Mouse (Mus musculus): ENCODE results near the gene Gm11549.

Gene Gm11549

DNA sequence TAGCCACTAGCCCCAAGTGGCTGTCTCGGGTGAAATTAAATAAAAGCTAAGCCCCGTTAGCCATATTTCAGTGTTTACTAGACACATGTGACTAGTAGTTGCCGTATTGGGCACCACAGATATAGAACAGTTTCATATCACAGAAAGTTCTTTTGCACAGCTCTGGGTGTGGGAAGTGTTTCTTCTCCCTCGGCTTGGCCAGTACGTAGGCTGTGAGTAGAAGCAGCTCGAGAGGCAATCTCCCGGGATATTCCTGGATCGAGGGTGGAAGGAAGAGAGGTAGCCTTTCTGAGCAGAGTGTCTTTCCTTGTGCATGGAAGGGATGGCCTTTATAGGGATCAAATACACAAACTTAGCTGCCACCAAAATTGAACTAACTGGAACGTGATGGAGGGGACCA is 5.4 kb downstream of the Gm11549 start:
- no peak for DNase-seq (ENCODE audit: low spot score in 2 of 2)

DNA sequence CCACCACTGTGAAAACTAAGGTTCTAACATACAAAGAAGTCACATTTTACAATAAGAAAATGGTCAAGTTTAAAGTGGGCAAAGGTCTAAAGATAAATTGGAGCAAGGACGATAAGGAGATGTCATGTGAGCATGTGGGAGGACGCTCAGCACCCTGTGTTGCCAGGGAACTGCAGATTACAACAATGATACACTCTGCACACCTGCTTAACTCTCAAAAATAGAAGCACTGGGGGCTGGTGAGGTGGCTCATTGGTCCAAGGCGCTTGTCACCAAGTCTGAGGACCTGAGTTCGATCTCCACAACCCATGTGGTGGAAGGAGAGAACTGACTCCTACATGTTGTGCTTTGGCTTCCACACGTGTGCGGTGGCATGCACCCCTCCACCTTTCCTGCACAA is 10.1 kb downstream of the Gm11549 start:
- no peak for DNase-seq (ENCODE audit: low spot score in 2 of 2)

DNA sequence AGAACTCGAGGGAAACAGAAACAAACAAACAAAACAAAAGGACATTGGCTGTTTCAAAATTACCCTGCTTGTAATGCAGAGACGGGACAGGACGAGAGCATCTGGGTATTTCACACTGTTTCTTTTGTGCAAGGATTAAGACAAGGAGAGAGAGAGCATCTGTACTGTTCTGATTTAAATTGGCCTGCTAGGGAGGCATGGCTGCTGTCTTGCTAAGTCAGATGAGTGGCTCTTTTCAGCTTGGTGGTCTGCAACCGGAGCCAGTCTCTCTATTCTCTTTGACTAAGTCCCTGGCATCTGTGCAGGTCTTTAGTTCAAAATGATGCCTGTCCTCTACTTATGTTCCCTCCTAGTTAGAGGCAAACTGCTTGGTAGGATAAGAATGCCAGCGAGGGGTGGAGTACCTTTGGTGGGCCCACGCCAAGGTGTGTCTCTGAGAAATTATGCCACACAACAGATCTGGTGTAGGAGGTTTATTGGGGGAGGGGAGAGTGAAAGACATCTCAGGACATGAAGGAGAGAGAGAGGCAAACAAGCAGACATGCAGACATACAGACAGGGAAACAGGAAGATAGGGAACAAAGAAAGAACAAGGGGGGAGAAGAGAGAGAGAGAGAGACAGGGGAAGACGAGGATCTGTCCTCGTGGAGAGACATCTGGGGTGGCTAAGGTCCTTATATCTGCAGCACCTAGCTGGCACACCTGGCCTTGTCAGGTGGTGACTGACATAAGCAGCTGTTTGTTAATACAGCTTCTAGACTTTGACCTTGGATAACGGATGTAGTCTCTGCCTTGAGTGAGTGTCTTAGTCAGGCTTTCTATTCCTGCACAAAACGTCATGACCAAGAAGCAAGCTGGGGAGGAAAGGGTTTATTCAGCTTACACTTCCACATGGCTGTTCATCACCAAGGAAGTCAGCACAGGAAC is 15.5 kb downstream of the Gm11549 start:
- DNase-seq (ENCODE audit: low spot score in 2 of 2): no peak

DNA sequence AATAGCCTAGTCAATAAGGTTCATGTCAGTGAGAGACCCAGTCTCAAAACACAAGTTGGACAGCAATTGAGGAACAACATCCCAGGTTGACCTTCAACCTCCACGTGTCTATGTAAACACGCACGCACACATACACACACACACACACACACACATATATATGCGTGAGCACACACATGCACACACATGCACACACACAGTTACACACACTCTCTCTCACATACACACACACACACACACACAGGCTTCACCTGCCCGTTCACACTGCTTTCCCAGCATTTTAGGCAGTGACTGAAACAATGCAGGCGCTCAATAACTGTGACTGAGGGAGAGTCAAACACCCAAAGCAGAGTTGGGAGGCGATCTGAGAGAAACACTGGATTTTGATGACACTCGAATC is 16.3 kb downstream of the Gm11549 start:
- no peak for DNase-seq (ENCODE audit: low spot score in 2 of 2)

DNA sequence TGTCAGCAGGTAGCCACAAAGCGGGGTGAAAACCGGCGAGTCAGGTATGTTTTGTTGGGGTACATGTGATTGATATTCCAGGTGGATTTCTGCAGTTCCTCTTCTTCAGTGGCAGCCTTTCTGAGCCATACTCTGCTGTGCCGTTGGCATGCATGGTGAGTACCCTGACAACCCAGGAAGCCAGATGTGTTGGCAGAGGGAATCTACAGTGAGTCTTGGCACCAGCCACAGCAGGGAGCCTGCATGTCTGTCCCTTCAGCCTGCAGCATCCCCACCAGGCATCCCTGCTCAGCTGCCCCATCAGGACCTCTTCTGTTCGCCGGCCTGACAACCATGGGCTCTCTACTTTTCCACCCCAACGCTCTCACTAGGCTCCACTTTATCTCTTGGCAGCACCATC is 20.1 kb downstream of the Gm11549 start:
- DNase-seq (ENCODE audit: low spot score in 2 of 2): no peak

DNA sequence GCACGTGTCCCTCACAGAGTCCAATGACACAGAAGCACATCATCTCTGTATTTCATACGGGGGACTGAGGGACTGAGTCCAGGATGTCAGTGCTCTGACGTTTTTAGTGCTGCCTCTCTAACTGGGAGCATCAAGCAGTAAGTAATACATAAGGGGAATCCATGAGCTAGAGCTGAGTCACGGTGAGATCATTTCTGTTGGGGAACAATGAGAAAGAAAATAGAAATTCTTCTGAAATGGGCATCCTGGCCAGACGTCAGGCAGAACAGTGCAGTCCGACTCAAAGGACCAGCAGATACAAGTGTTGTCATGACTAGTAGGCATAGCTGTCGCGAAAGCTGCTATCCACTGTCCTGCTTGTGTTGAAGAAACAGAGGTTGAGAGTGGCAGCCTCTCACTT is 20.6 kb downstream of the Gm11549 start:
- DNase-seq (ENCODE audit: low spot score in 2 of 2): no peak

DNA sequence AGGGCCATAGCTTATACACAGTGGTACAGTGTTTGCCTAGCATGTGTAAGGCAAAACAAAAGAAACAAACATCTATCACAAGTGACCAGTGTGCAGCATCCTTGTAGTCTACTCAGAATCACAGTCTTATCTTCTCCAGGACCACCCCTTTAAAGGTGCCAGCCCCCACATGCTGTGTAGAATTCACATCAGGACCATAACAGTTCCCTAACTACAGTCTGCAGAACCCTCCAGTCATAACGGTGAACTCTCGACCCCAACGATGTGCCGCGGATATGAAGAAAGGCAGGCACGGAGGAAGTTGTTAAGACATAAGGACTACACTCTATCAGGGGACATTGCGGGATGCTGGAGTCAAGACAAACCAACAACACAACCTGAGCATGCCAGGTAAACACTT is 22.2 kb downstream of the Gm11549 start:
- no peak for DNase-seq (ENCODE audit: low spot score in 2 of 2)

DNA sequence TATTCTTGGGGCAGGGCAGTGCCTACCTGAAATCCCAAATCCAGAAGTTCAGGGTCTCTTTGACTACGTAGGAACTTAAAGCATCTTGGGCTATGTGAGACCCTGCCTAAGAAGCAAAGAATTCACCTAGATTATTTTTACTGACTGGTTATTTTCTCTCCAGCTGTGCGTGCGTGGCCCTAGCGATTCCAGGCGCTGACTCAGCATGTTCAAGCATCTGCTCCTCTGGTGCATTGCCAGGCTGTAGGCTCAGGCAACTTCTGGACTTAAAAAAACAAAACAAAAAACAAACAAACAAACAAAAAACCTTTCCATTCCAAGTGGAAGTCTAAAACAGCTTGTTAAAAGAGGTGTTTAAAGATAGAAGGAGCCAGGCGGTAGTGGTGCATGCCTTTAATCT is 23.4 kb downstream of the Gm11549 start:
- DNase-seq (ENCODE audit: low spot score in 2 of 2): no peak

DNA sequence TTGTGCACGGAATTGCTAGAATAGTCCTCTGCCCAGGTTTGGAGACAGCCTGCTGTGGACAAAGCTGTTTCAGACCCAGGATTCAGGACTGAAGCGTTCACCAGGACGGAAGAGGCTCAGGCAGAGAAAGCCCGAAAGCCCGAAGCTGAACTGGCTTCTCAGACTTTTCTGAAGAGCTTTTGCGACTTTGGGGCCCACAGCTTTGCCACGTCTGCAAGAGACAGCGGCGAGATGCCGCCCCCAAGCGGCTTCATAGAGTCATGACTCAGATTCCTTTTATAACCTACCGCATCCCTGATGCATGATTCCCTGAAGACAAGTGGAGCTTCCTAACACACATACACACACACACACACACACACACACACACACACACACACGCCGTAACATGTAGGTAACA is 24.9 kb downstream of the Gm11549 start:
- DNase-seq (ENCODE audit: low spot score in 2 of 2): peak in 1 of 2 experiments; percentile 51

DNA sequence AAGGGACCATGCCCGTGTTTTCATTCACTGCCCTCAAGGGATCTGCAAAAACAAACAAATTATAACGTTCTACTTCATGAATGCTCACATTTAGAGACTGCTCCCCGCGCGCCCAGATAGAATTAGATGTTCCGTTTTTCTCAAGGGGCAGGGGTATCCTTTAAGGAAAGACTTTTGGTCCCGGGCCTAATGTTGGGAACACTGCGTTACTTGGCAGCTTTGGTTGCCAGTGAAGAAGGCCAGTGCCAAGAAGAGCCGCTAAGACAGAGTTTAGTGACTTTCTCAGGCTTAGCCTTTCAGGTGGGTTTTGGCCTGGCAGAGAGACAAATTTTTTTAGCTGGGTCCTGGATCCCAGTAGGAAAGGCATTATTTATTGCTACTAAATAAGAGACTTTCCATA is 25.3 kb downstream of the Gm11549 start:
- no peak for DNase-seq (ENCODE audit: low spot score in 2 of 2)

DNA sequence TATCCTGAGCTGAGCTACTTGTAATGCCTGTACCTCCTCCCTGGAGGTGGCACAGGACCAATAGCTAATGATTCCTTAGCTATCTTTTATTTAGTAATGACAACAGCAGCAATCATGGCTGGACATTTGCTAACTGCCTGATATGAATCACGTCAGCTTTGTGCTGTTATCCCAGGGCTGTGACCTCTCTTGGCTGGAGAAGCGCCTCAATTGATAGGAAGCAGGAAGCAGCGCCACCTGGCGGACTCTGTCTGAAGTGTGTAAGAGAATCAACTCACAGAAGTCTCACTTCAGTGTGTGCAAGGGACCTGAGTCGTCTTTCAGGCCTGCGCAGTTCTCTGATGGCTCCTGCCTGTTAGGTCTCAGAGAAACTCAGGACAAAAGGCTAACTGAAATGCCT is 26.2 kb downstream of the Gm11549 start:
- DNase-seq (ENCODE audit: low spot score in 2 of 2): peak; percentile 78 to 85

DNA sequence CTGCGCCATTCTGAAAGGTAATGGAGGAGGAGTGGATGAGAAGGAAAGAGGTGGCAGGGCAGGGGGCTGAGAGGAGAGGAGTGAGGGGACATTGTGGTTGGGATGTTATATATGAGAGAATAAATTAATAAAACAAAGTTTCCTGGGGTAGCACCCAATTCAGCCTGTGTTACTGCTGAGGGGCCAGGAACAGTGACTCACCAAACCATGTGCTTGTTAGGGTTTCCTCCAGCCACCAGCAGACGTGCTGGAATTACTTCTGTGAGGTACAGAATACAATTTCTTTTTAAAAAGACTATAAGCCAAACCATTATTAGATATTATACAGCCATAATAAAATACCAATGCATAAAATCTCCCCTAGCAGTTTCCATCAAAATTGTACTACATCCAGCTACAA is 27.0 kb downstream of the Gm11549 start:
- no peak for DNase-seq (ENCODE audit: low spot score in 2 of 2)

DNA sequence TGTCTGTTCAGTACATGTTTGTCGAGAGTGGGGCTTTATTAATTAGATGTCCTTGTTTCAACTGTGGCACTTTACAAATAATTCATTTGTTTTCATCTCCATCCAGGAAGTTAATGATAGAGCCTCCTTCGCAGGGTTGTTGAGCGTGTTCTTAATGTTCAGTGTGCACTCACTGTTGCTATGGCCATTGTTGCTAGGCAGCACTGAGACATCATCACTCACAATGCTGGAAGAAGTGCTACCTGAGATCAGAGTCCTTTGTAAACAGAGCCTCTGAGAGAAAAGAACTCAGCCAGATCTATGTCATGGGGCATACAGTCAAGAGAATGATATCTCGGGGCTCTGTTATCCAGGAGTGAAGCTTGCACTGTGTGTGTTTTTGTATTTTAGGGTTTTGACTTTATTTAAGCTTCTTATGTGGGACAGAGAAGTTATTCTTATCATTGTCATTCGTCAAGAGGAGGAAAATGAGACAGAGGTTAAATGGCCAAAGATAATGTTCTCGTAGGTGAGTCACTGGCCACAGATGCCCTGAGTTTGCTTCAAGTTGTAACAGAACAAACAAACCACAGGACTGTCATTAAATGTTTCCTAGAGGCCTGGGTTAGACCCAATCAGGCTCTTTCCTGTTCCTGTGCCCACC is 27.9 kb downstream of the Gm11549 start:
- DNase-seq (ENCODE audit: low spot score in 2 of 2): no peak

DNA sequence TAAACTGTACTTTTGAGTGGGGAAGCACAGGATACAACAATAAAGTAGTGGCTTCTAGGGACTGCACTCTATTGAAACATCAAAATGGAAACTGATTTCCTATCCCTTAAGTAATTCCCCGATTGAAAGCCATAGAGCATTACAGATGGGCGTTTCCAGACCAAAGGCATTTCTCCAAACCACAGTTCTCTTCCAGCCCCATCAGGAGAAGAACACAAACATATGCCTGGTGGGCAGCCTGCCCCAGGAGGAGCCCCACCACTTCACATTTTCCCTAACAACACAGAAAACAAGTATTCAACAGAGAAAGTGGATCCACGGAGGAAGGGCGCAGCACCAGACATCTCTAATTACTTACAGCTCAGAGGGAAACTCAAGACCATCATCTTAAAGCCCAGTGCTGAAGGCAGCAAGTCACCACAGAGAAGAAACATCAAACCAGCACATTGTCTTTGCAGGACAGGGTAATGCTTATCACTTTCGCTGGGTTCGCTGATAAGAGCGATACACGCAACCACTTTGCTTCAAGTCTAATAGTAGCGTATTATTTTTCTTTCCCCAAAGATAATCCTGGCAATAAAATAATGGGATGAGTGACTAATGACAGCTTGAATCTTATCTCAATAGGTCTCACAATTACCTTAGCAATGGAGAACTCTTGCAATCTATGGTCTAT is 28.8 kb downstream of the Gm11549 start:
- DNase-seq (ENCODE audit: low spot score in 2 of 2): no peak

DNA sequence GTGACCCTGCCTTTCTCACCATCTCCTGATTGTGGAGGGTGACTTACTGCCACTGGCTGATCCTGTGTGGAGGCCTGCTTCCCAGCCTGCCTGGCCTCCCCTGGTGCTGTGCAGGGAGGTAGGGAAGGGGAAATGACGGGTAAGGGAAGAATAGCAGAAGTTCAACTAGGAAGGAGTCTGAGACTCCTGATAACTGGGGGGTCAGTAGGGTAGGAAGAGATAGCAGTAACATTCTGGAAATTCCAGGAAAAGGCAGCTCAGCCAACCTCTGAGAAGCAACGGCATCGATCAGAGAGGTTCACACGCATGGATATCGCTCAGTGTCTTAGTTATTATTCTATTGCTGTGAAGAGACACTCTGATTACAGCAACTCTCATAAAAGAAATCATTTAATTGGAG is 30.1 kb downstream of the Gm11549 start:
- DNase-seq (ENCODE audit: low spot score in 2 of 2): no peak

DNA sequence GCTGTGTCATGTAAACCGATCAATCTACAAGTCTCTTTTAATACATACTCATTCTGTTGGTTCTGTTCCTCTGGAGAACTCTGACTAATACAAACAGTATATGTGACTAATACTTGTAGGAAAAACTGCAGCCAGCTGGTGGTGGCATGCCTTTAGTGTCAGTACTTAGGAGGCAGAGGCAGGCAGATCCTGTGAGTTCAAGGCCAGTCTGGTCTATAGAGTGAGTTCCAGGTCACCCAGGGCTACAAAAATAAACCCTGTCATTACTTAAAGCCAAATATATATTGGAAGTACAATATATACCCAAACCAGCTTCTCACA is 32.1 kb downstream of the Gm11549 start:
- DNase-seq (ENCODE audit: low spot score in 2 of 2): no peak

DNA sequence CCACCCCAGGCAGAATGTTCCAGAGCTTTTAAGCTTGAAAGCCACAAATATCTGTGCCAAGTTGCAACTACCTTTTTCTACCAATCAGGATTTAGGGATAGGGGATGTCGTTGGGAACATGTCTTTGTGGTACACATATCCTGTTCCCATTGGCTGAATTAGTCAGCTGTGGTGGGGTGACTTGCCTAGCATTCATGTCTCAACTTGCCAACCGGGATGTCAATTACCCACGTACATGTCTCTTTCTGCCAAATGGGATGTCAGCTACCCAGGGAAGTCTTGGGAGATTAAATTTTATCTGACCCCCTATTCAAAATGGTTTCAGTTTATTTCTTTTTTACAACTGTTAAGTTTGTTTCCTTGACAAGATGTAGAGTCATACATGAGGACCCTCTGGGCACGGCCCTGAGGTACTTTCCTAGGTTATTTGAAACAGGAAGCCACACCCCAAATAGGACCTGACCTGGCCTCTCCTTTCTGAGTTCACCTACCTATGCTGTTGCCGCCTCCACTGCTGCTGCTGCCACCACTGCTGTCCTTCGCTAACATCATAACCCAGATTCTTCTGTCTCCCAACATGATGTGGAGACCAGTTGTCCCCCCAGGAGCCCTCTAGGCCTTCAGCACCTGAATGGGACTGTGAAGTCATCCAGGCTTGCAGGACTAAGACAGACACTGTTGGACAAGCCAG is 32.6 kb downstream of the Gm11549 start:
- no peak for DNase-seq (ENCODE audit: low spot score in 2 of 2)

DNA sequence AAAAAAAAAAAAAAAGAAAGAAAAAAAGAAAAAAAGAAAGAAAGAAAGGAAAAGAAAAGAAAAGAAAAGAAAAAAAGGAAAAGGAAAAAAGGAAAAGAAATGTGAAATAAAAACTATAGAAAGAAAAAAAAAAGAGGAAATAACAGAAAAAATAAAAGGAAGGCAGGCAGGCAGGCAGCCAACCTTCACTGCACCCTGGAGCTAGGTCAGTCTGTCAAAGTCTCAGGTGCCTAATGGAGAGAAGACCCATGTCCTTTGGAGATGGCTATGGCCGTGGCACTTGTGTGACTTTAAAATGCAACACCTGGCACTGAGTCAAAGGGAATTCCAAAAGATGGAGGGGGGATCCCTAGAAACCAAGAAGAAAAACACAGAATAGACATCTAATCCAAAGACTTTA is 33.2 kb downstream of the Gm11549 start:
- no peak for DNase-seq (ENCODE audit: low spot score in 2 of 2)

DNA sequence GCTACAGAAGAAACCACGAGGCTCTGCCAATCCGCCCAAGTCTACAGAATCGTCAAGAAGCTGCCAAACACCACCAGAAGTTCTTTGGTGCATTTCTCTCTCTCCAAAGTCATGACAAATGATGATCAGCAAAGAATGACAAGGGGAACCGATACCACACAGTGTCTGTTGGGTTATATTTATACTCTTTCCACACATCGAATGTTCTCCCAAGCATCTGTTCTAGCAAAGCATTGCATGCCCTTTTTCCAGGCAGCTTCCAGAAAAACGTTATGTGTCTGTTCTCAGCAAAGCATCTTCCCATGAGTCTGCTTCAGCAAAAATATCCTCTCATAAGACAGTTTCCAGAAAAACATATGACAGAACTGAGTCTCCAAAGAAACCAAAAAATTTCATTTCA is 34.7 kb downstream of the Gm11549 start:
- no peak for DNase-seq (ENCODE audit: low spot score in 2 of 2)

DNA sequence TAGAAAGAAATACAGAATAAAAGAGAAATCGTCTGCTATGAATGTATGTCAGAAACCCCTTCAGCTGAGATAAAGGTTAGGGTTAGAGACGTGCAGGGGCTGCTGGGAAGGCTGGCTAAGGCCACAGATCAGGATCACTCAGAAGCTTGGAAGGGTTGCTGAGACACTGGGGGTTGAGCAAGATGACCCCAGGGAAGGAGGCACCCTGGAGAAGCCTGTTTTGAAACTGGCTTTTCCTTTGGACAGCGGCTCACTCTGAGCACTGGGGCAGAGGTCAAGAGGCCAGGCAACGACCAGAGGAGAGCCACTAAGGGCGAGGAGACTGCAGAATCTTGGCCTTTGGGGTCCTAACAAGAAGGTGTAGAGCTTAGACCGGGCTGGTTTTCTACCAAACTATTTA is 35.4 kb downstream of the Gm11549 start:
- no peak for DNase-seq (ENCODE audit: low spot score in 2 of 2)

DNA sequence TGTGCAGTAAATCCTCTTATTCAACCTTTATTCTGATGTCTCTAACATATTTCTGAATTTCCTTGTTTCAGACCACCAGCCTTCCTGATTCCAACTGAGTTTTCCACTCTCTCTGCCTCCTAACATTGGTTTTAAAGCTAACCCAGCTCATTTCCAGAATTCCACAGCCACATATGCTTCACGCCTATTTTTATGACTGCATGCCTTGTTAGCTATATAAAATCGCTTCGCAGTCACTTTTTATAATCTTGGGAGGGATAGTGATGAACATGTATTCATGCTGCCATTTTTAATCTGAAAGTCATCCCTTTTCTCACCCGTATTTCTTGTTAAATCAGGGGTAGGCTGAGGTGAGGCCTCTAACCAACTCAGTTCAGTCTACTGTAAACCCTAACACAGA is 37.3 kb downstream of the Gm11549 start:
- no peak for DNase-seq (ENCODE audit: low spot score in 2 of 2)

DNA sequence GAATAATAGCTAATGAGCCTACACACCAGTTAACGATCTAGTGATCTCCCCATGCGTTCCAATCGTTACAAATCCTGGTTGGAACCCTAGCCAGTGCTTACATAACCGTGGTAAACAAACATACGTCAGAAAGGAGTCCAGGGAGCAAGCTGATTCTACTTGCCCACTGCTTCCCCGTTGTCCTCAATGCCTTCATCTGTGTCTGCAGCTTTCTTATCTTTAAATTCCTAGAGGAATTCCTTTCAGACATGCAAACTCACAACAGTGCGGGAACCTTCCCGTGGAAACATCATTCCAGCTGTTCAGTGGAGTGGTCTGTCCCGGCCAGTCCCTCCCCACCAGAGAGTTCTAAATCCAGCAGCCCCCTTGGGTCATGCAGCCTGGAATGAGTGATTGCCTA is 38.7 kb downstream of the Gm11549 start:
- no peak for DNase-seq (ENCODE audit: low spot score in 2 of 2)
